Mouse (Mus musculus) kidney, embryonic 14.5 days (tissue): ENCODE data around the gene Gpd2. TPM values are rescaled to one million over a fixed set of nuclear protein-coding genes. Genes with fewer than 3 reads are reported as not detected.

Source experiments
- ATAC-seq: fragments of 200-750 bp; cut with Nextera tagmentation; 2 replicates; pipeline ENCODE4 v1.8.0; 2017; ENCODE audit warnings: moderate number of reproducible peaks, mild to moderate bottlenecking, moderate TSS enrichment, moderate library complexity; ENCODE audit not compliant: low FRiP score, low TSS enrichment
- H3K27ac ChIP-seq: fragments of 300-500 bp; sonication (generic); 2 replicates; pipeline ENCODE4 v1.5.1; 2014; ENCODE audit warnings: low read depth, mild to moderate bottlenecking, low read length, moderate library complexity, mixed read lengths
- H3K27me3 ChIP-seq: fragments of 300-500 bp; sonication (generic); 2 replicates; pipeline ENCODE4 v1.6.1; 2014; ENCODE audit warnings: mild to moderate bottlenecking, low read length; ENCODE audit not compliant: control insufficient read depth, insufficient read depth
- H3K36me3 ChIP-seq: fragments of 300-500 bp; sonication (generic); 2 replicates; pipeline ENCODE4 v1.6.1; 2014; ENCODE audit warnings: low read length, mixed read lengths; ENCODE audit not compliant: control insufficient read depth, insufficient read depth
- H3K4me1 ChIP-seq: fragments of 300-500 bp; sonication (generic); 2 replicates; pipeline ENCODE4 v1.6.1; 2014; ENCODE audit warnings: low read length, mixed read lengths; ENCODE audit not compliant: control insufficient read depth, insufficient read depth
- H3K4me2 ChIP-seq: fragments of 300-500 bp; sonication (generic); replicated peaks from 2 replicates; pipeline ENCODE4 v1.6.1; 2014; ENCODE audit warnings: low read depth, mild to moderate bottlenecking, low read length
- H3K4me3 ChIP-seq: fragments of 300-500 bp; sonication (generic); 2 replicates; pipeline ENCODE4 v1.5.1; 2014; ENCODE audit warnings: mild to moderate bottlenecking, low read length
- H3K9ac ChIP-seq: fragments of 300-500 bp; sonication (generic); 2 replicates; pipeline ENCODE4 v1.6.1; 2014; ENCODE audit warnings: low read depth, mild to moderate bottlenecking, low read length, moderate library complexity
- H3K9me3 ChIP-seq: fragments of 300-500 bp; sonication (generic); 2 replicates; pipeline ENCODE4 v1.6.1; 2016; ENCODE audit warnings: low read length; ENCODE audit not compliant: control insufficient read depth
- WGBS: fragments of 180-500 bp; shearing (Covaris S2); extraction: QIAGEN DNeasy Blood & Tissue Kit; methylation state at CpG from one replicate; pipeline ENCODE4 v1.1.7; 2014; 5-methylcytosine and 5-hydroxymethylcytosine counted together
- polyA plus RNA-seq: library from polyadenylated mRNA; unstranded; fragments of >200 nt; fragmentation: Nextera tagmentation; extraction: Ambion mirVana; gene quantifications from 2 replicates; pipeline ENCODE4 v1.2.1, GENCODE M21; 2014

Gene Gpd2
- polyA plus RNA-seq, 1 experiment from 2014 or later, result 19.7 TPM

GRCm38 (mm10) chr2:57338779-57339178 lies 101.3 kb downstream of the Gpd2 start:
- Histone ChIP-seq H3K4me3 (no peak overlapping the region), H3K27ac (no peak overlapping the region)
- 93% methylated on average over 16 of the region's 16 CpGs for WGBS

GRCm38 (mm10) chr2:57342910-57343309 lies 105.5 kb downstream of the Gpd2 start:
- Histone ChIP-seq H3K27ac (no peak overlapping the region), H3K9me3 (no peaks in the 10 kb centered on the region), H3K4me1 (no peaks in the 10 kb centered on the region), H3K27me3 (no peaks in the 10 kb centered on the region), H3K9ac (no peak overlapping the region), H3K36me3 (no peaks in the 10 kb centered on the region), H3K4me3 (no peak overlapping the region), H3K4me2 (no peak overlapping the region)
- WGBS, result 15% methylated on average over 1 of the region's 1 CpGs
- no peak for ATAC-seq

More at GRCm38 (mm10) chr2:57338779-57339178, 101.3 kb downstream of the Gpd2 start:
- H3K9ac ChIP-seq, result no peak overlapping the region
- no peaks in the 10 kb centered on the region for H3K4me1 ChIP-seq
- ATAC-seq, result no peak
- no peaks in the 10 kb centered on the region for H3K9me3 ChIP-seq
- no peaks in the 10 kb centered on the region for H3K36me3 ChIP-seq
- no peaks in the 10 kb centered on the region for H3K27me3 ChIP-seq
- no peak overlapping the region for H3K4me2 ChIP-seq

- H3K9me3 ChIP-seq, result no peaks in the 10 kb centered on the region
- no peak overlapping the region for H3K4me2 ChIP-seq
- WGBS, result 54% methylated on average over 9 of the region's 9 CpGs
- ATAC-seq, result no peak
- no peaks in the 10 kb centered on the region for H3K27me3 ChIP-seq
- no peak overlapping the region for H3K27ac ChIP-seq
- no peak overlapping the region for H3K9ac ChIP-seq
- 0 out of 2 replicates have a peak, but pooled peaks cover 5% of the 10 kb centered on the region for H3K4me1 ChIP-seq
- H3K4me3 ChIP-seq, result no peak overlapping the region
- no peaks in the 10 kb centered on the region for H3K36me3 ChIP-seq
These were observed 113.2 kb downstream of the Gpd2 start for GRCm38 (mm10) chr2:57350615-57351014.

GRCm38 (mm10) chr2:57353722-57354432 lies 116.4 kb downstream of the Gpd2 start:
- no peak overlapping the region for H3K27ac ChIP-seq
- WGBS, result 77% methylated on average over 9 of the region's 9 CpGs
- H3K27me3 ChIP-seq, result no peaks in the 10 kb centered on the region
- no peak overlapping the region for H3K9ac ChIP-seq
- no peak overlapping the region for H3K4me3 ChIP-seq
- ATAC-seq, result no peak
- H3K4me2 ChIP-seq, result no peak overlapping the region
- H3K36me3 ChIP-seq, result no peaks in the 10 kb centered on the region
- H3K9me3 ChIP-seq, result no peaks in the 10 kb centered on the region
- H3K4me1 ChIP-seq, result 0 out of 2 replicates have a peak, but pooled peaks cover 5% of the 10 kb centered on the region

GRCm38 (mm10) chr2:57354848-57355247 lies 117.4 kb downstream of the Gpd2 start:
- 94% methylated on average over 3 of the region's 3 CpGs for WGBS
- H3K9me3 ChIP-seq, result no peaks in the 10 kb centered on the region
- H3K9ac ChIP-seq, result no peak overlapping the region
- H3K27ac ChIP-seq, result no peak overlapping the region
- ATAC-seq, result no peak
- H3K4me3 ChIP-seq, result no peak overlapping the region
- H3K4me1 ChIP-seq, result 0 out of 2 replicates have a peak, but pooled peaks cover 5% of the 10 kb centered on the region
- no peaks in the 10 kb centered on the region for H3K36me3 ChIP-seq
- no peaks in the 10 kb centered on the region for H3K27me3 ChIP-seq
- no peak overlapping the region for H3K4me2 ChIP-seq

- 70% methylated on average over 12 of the region's 12 CpGs for WGBS
- H3K9me3 ChIP-seq, result no peaks in the 10 kb centered on the region
- no peak overlapping the region for H3K27ac ChIP-seq
- no peaks in the 10 kb centered on the region for H3K4me1 ChIP-seq
- H3K4me3 ChIP-seq, result no peak overlapping the region
- no peaks in the 10 kb centered on the region for H3K36me3 ChIP-seq
- H3K9ac ChIP-seq, result no peak overlapping the region
- H3K27me3 ChIP-seq, result no peaks in the 10 kb centered on the region
- ATAC-seq, result no peak
- H3K4me2 ChIP-seq, result no peak overlapping the region
These were observed 118.9 kb downstream of the Gpd2 start for GRCm38 (mm10) chr2:57356222-57356822.

GRCm38 (mm10) chr2:57362503-57362902 lies 125.1 kb downstream of the Gpd2 start:
- Histone ChIP-seq H3K36me3 (no peaks in the 10 kb centered on the region), H3K9ac (no peak overlapping the region), H3K4me2 (no peak overlapping the region), H3K27me3 (no peaks in the 10 kb centered on the region), H3K4me3 (no peak overlapping the region), H3K4me1 (no peaks in the 10 kb centered on the region), H3K27ac (no peak overlapping the region), H3K9me3 (no peaks in the 10 kb centered on the region)
- WGBS, result 85% methylated on average over 3 of the region's 3 CpGs
- ATAC-seq, result no peak

GRCm38 (mm10) chr2:57374647-57375046 lies 137.2 kb downstream of the Gpd2 start:
- Histone ChIP-seq H3K4me3 (no peak overlapping the region), H3K9me3 (no peaks in the 10 kb centered on the region), H3K4me1 (no peaks in the 10 kb centered on the region), H3K9ac (no peak overlapping the region), H3K27ac (no peak overlapping the region), H3K27me3 (no peaks in the 10 kb centered on the region), H3K36me3 (no peaks in the 10 kb centered on the region), H3K4me2 (no peak overlapping the region)
- ATAC-seq, result no peak
- 28% methylated on average over 4 of the region's 4 CpGs for WGBS

GRCm38 (mm10) chr2:57375138-57375837 lies 137.9 kb downstream of the Gpd2 start:
- ATAC-seq, result no peak
- no peaks in the 10 kb centered on the region for H3K27me3 ChIP-seq
- no peak overlapping the region for H3K27ac ChIP-seq
- H3K4me3 ChIP-seq, result no peak overlapping the region
- no peaks in the 10 kb centered on the region for H3K4me1 ChIP-seq
- H3K36me3 ChIP-seq, result no peaks in the 10 kb centered on the region
- H3K4me2 ChIP-seq, result no peak overlapping the region
- 87% methylated on average over 7 of the region's 7 CpGs for WGBS
- no peak overlapping the region for H3K9ac ChIP-seq
- H3K9me3 ChIP-seq, result no peaks in the 10 kb centered on the region
